Mouse (Mus musculus) urinary bladder, adult 2 months (tissue): ENCODE results near the gene Ncln. TPM values are rescaled to one million over a fixed set of nuclear protein-coding genes. Genes with fewer than 3 reads are reported as not detected.
A peak's percentile ranks its signal among the peaks of the same experiment; 100 is the strongest.

Source experiments
- DNase-seq: peaks from one replicate; pipeline ENCODE4 v3.0.0; 2022; ENCODE audit warnings: low spot score
- polyA plus RNA-seq: library from polyadenylated mRNA; depleted of rRNA; stranded (reverse); fragments of >200 nt; gene quantifications from 2 replicates; pipeline ENCODE4 v1.2.3, GENCODE M21; 2012; rRNA removed

Gene Ncln
- polyA plus RNA-seq, result 79.9 and 89.6 TPM in 2 replicates

GRCm38 (mm10) chr10:81496264-81496901, at the start of gene Ncln:
Gene Ncln (minus strand): TSS chr10:81496392.
- DNase-seq, result peak; percentile 91

GRCm38 (mm10) chr10:81545161-81545747, 49.1 kb upstream of the Ncln start, which contains the start of gene Gna11:
Gene Gna11 (minus strand): TSS chr10:81545190.
- peak; percentile 98 for DNase-seq

GRCm38 (mm10) chr10:81544296-81545160, 48.3 kb upstream of the Ncln start:
- no peak for DNase-seq

GRCm38 (mm10) chr10:81543633-81544032, 47.4 kb upstream of the Ncln start:
- DNase-seq, result no peak

DNA sequence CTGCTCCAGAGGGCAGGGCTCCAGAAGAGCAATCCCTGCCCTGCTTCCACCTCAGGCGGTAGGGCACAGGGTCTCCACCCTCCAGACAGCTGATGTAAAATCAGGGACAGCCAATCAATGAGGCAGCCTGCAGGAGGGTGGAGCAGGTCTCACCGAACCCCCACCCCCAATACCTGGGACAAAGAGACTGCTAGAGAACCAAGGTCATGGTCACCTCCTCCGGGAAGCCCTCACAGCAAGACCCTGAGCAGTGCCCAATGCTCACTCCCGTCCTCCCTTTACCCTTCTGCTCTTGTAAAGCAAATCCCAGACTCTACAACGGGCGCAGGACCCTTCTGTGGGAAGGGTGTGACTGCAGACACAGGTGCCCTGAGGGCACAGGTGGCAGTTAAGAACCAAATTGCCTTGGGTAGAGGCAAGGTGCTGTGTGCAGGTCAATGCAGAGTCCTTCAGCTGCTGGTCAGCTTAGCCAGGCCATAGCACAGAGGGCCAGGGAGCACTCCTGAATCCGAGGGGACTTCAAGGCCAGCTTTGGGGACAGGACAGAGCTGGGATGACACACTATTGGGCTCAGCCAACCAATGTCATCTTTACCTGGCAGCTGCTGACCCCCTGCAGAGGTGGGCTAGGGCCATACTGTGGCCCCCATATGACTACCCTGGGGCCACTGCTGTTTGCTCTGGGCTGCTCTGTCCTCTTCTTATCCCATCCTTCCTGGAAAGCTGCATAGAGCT, 46.7 kb upstream of the Ncln start:
- no peak for DNase-seq

GRCm38 (mm10) chr10:81541803-81542202, 45.6 kb upstream of the Ncln start:
- DNase-seq, result no peak

DNA sequence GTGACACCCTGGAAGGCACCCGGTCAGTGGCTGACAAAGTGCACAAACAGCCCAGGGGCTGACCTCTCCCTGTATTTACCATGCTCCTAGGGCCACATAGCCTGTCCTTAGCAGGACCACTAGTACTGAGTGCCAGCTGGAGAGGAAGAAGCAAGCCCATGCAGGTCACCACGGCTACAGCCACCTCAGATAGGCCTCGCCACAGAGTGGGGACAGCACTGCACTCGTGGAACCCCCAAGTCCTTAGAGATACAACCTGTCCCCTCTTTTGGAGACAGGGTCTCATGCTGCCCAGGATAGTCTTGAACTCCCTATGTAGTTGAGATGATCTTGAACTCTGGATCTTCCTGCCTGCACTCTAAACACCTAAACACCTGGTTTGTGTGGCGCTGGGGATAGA, 45.2 kb upstream of the Ncln start:
- DNase-seq, result no peak

GRCm38 (mm10) chr10:81538321-81539048, 42.3 kb upstream of the Ncln start:
- no peak for DNase-seq

DNA sequence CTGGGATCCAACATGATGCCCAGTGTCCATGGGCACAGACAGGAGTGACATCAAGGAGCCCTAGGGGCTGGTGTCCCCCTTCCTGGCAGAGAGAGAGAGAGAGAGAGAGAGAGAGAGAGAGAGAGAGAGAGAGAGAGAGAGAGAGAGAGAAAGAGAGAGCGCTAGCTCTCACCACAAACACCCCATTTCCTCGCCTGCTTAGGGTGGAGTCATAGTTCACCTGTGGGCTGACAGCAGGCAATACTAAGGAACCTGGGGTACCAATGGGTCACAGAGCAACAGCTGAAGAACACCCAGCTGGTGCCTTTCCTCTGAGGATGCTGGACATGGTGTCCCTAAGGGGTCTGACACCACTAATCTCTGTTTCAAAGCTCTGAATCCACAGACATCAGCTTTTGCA, 41.2 kb upstream of the Ncln start:
- no peak for DNase-seq

- no peak for DNase-seq
Observed at GRCm38 (mm10) chr10:81536734-81537133, 40.5 kb upstream of the Ncln start.

DNA sequence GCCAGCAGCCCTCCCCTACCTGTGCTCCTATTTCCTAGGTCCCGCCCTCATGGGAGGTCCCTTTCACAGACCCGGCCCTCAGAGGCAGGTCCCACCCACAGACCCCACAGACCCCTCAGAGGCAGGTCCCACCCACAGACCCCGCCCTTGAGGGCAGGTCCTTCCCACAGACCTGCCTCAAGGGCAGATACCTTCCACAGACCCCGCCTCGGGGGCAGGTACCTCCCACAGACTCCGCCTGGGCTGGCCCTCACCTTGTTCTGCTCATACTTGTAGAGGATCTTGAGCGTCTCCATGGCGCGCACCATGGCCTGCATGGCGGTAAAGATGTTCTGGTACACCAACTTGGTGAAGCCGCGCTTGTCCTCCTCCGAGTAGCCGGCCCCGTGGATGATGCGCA, 38.6 kb upstream of the Ncln start:
- DNase-seq, result no peak

DNA sequence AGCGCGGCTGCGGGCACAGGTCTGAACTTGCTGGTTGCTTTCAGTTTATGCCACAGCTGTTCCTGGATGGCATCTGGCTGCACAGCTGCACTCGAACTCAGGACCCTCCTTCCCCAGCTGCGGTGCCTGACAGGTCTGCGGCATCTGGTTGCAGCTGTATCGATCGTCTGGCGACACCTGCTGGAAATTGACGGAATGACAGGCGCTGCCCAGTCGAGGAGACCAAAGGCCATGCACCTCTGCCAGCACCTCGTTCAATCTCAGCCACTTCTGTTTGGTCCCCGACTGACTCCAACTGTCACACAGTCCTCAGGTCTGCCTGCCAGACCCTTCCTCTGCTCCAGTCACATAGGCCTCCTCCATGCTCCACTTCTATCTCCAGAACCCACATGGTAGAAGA, 30.6 kb upstream of the Ncln start:
- peak; percentile 82 for DNase-seq

- peak; percentile 54 for DNase-seq
Observed at GRCm38 (mm10) chr10:81525017-81525694, 29.0 kb upstream of the Ncln start.

- peak; percentile 56 for DNase-seq
Observed at GRCm38 (mm10) chr10:81524051-81524605, 27.9 kb upstream of the Ncln start, which contains the start of gene Gna15. Gene Gna15 (minus strand): TSS chr10:81524225.

DNA sequence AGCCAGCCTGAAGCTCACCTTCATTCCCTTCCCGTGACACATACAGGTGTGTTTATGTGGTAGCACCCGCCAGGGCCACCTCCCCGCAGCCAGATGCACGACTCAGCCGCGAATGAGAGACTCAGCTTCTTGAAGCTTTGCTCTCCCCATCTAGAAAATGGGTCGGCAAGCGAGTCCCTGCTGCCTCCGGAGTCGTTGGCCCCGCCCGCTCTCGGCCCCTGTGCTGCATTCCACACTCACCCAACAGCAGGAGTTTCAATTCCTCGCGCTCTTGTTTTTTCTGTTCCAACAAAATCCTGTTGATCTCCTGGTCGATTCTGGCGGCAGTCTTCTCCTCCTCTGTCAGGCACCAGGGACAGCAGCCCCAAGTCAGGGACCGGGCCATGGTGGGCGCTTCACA, 27.4 kb upstream of the Ncln start:
- no peak for DNase-seq

- no peak for DNase-seq
Observed at GRCm38 (mm10) chr10:81523142-81523541, 26.9 kb upstream of the Ncln start.

DNA sequence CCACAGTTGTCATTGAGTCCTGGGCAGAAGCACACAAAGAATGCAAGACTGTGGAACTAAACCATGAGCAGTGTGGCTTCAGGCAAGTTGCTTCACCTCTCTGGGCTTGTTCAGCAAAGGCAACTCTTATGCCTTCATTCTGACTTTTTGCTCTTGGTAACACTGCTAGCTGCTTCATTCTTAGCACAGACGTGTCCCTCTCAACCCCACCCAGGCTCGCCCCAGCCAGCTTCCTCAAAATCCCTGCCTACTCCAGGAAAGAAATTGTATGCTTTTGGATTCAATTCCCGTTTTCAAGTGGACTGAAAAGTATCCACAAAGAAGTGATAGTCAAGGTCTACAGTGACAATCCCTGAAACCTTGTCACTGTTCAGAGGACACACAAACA, 23.8 kb upstream of the Ncln start:
- no peak for DNase-seq

GRCm38 (mm10) chr10:81519227-81519977, 23.2 kb upstream of the Ncln start:
- DNase-seq, result no peak

GRCm38 (mm10) chr10:81518546-81518945, 22.4 kb upstream of the Ncln start:
- no peak for DNase-seq

- no peak for DNase-seq
Observed at GRCm38 (mm10) chr10:81517227-81517626, 21.0 kb upstream of the Ncln start.
